Mouse (Mus musculus) thymus, adult 2 months (tissue): ENCODE measurements around the gene Fbxl21.

Experiments
- CTCF ChIP-seq: fragments of 200-500 bp; IDR thresholded peaks from 2 replicates; pipeline ENCODE4 v1.5.1; 2012; ENCODE audit warnings: mild to moderate bottlenecking, control low read depth, low read length, moderate library complexity, borderline replicate concordance; ENCODE audit not compliant: control insufficient read depth, poor library complexity, insufficient read depth; ENCODE audit errors: extremely low read depth
- POLR2A ChIP-seq: fragments of 200-500 bp; IDR thresholded peaks from 2 replicates; pipeline ENCODE4 v1.6.1; 2012; ENCODE audit warnings: mild to moderate bottlenecking, low read length, control low read depth, moderate library complexity; ENCODE audit not compliant: control insufficient read depth, poor library complexity, insufficient read depth; ENCODE audit errors: extremely low read depth

- TF ChIP-seq CTCF (no peak), POLR2A (no peak)
These were observed 49.6 kb upstream of the Fbxl21 start for GRCm38 (mm10) chr13:56472661-56473060.
